Mouse (Mus musculus): ENCODE data around the gene Cpeb3. TPM values are rescaled to one million over a fixed set of nuclear protein-coding genes. Genes with fewer than 3 reads are reported as not detected.
"Not testable (repeated sequence)": the region's sequence is repeated elsewhere in the genome, so short reads cannot be mapped to it uniquely, and the experiment has no call there.

Gene Cpeb3
- polyA plus RNA-seq, 1 experiment from 2014 or later, result 12.8 TPM

DNA sequence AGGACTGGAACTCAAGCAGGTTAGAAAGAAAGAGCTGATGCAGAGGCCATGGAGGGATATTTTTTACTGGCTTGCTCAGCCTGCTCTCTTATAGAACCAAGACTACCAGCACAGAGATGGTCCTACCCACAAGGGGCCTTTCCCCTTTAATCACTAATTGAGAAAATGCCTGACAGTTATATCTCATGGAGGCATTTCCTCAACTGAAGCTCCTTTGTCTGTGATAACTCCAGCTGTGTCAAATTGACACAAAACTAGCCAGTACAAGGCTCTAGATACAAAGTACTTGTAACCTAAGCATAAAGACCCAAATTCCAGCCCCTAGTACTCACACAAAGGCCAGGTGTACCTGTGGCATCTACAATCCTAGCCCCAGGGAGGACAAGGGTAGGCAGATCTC is 3.2 kb downstream of the Cpeb3 start:
- not testable (repeated sequence) for H3K4me2 ChIP-seq; H3K9me3 ChIP-seq; ATAC-seq (ENCODE audit: low FRiP score, low read depth); H3K9ac ChIP-seq; H3K36me3 ChIP-seq; H3K4me3 ChIP-seq; H3K27me3 ChIP-seq; H3K27ac ChIP-seq (replicated peaks)
- peaks cover 20% of the 10 kb centered on the region for H3K4me1 ChIP-seq (replicated peaks)

DNA sequence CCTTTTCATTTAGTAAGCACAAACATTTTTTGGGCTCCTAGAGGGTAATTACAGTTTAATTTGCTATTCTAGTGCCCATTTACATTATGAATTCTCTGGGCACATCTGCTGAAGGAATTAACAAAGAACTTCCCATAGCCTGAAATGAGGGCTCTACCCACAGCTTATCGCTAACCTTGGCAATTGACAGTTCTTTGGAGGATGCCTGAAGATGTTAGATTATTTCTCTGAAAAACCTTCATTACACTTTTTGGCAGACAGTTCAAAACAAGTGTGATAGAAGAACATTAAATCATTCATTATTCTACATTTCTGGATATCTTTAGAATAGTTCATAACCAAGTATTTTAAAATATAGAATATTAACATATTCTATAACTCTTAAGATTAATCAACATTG is 5.0 kb downstream of the Cpeb3 start:
- no peak for ATAC-seq (ENCODE audit: low FRiP score, low read depth)
- H3K9ac ChIP-seq, result no peak overlapping the region
- H3K27me3 ChIP-seq, result no peaks in the 10 kb centered on the region
- H3K4me1 ChIP-seq (replicated peaks), result peaks cover 5% of the 10 kb centered on the region
- no peak overlapping the region for H3K4me2 ChIP-seq
- H3K36me3 ChIP-seq, result no peaks in the 10 kb centered on the region
- no peak overlapping the region for H3K27ac ChIP-seq (replicated peaks)
- H3K9me3 ChIP-seq, result no peaks in the 10 kb centered on the region
- 86% methylated on average over 1 of the region's 1 CpGs for WGBS
- no peak overlapping the region for H3K4me3 ChIP-seq

DNA sequence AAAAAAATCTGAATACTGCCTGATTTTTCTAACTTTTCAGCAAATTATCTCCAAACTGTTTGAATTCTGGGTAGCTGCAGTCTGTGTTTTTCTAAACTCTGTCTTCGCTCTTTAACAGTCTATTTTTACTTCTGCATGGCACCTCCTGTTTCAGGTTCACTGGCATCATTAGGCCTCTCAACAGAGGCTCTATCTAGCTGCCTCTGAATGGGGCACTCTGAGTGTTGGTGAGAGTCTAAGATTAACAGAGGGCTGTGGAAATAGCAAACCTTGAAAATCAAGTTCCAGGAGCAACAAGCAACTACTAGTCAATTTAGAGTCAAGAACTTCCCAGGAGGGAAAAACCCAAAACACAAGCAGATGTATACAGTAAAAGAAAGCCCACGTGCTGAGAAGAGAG is 8.5 kb downstream of the Cpeb3 start:
- no peak overlapping the region for H3K9ac ChIP-seq
- 78% methylated on average over 2 of the region's 2 CpGs for WGBS
- H3K27me3 ChIP-seq, result no peaks in the 10 kb centered on the region
- no peak for ATAC-seq (ENCODE audit: low FRiP score, low read depth)
- H3K4me2 ChIP-seq, result no peak overlapping the region
- no peaks in the 10 kb centered on the region for H3K36me3 ChIP-seq
- H3K4me3 ChIP-seq, result no peak overlapping the region
- H3K9me3 ChIP-seq, result no peaks in the 10 kb centered on the region
- no peaks in the 10 kb centered on the region for H3K4me1 ChIP-seq (replicated peaks)
- H3K27ac ChIP-seq (replicated peaks), result no peak overlapping the region

DNA sequence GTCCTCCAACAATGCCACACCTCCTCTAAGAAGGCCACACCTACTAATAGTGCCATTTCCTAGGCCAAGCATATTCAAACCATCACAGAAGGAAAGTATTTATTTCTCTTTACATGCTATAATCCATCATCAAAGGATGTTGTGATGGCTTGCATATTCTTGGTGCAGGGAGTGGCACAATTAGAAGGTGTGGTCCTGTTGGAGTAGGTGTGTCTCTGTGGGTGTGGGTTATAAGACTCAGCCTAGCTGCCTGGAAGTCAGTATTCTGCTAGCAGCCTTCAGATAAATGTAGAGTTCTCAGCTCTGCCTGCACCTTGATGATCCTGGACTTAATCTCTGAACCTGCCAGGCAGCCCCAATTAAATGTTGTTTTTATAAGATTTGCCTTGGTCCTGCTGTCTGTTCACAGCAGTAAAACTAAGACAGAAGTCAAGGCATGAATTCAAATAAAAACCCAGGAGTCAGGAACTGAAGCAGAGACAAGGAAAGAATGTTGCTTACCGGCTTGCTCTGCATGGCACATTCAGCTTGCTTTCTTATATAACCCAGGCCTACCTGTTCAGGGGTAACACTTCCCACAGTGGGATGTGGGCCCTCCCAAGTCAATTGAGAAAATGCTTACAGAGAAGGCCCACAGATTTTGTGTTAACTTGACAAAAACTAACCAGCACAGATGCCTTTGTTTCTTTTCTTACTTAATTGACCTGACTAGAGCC is 10.1 kb downstream of the Cpeb3 start:
- no peaks in the 10 kb centered on the region for H3K36me3 ChIP-seq
- H3K4me2 ChIP-seq, result no peak overlapping the region
- H3K27me3 ChIP-seq, result no peaks in the 10 kb centered on the region
- no peaks in the 10 kb centered on the region for H3K9me3 ChIP-seq
- H3K4me3 ChIP-seq, result no peak overlapping the region
- H3K4me1 ChIP-seq (replicated peaks), result no peaks in the 10 kb centered on the region
- H3K27ac ChIP-seq (replicated peaks), result no peak overlapping the region
- 85% methylated on average over 1 of the region's 1 CpGs for WGBS
- no peak overlapping the region for H3K9ac ChIP-seq
- no peak for ATAC-seq (ENCODE audit: low FRiP score, low read depth)

DNA sequence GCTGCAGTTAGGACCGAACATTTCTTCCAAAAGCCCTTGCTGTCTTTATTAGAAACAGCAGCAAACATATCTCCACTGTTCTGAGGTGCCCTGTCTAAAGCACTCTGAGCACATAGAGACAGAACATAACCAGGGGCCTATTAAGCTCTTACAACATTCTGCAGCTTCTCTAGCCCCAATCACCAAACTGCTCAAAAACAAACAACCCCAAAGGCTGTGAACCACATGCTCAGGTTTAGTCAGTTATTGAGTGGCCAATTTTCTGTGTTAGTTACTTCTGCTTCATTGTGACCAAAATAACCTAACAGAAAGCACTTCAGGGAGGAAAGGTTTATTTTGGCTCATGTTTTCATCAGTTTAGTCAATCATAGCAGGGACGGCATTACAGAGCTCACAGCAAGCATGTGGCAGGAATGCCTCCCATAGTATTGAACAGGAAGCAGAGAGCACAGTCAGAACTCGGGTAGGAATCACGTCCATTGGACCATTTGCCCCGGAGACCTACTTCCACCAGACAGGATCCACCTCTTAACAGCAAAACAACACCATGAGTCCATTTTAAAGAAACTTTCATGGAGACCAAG is 15.8 kb downstream of the Cpeb3 start:
- 81% methylated on average over 5 of the region's 5 CpGs for WGBS
- no peak for ATAC-seq (ENCODE audit: low FRiP score, low read depth)
- H3K36me3 ChIP-seq, result no peaks in the 10 kb centered on the region
- no peak overlapping the region for H3K9ac ChIP-seq
- no peaks in the 10 kb centered on the region for H3K9me3 ChIP-seq
- no peak overlapping the region for H3K27ac ChIP-seq (replicated peaks)
- no peaks in the 10 kb centered on the region for H3K4me1 ChIP-seq (replicated peaks)
- no peaks in the 10 kb centered on the region for H3K27me3 ChIP-seq
- H3K4me2 ChIP-seq, result no peak overlapping the region
- H3K4me3 ChIP-seq, result no peak overlapping the region

DNA sequence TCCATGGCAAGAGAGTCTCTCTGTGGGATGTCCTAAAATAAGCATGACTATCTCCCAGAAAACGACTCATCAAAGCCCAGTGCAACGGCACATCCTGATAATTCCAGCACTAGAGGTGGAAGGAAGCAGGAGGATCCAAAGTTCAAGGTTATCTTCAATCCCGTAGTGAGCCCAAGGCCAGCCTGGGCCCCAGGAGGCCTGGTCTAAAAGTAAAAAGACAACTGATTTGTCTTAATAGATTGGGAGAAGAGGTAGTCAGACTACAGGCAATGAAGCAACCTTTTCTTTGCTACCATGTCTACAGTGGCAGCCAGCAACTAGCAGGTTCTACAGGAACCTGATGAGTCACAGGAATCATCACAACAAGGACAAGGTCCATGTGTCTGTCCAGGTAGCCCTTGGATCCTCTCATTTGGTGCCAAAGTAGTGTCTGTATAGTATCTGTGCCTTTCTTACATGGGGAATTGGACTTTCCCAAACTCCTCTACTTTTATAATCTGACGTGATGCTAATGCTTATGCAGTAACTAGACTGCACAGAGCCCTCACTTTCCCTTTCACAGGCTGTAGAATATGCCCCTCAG is 19.9 kb downstream of the Cpeb3 start:
- Histone ChIP-seq H3K4me2 (no peak overlapping the region), H3K4me3 (no peak overlapping the region), H3K9ac (no peak overlapping the region), H3K27ac (replicated peaks) (no peak overlapping the region), H3K9me3 (no peaks in the 10 kb centered on the region), H3K4me1 (replicated peaks) (no peaks in the 10 kb centered on the region), H3K27me3 (no peaks in the 10 kb centered on the region), H3K36me3 (no peaks in the 10 kb centered on the region)
- no peak for ATAC-seq (ENCODE audit: low FRiP score, low read depth)
- 85% methylated on average over 4 of the region's 4 CpGs for WGBS

DNA sequence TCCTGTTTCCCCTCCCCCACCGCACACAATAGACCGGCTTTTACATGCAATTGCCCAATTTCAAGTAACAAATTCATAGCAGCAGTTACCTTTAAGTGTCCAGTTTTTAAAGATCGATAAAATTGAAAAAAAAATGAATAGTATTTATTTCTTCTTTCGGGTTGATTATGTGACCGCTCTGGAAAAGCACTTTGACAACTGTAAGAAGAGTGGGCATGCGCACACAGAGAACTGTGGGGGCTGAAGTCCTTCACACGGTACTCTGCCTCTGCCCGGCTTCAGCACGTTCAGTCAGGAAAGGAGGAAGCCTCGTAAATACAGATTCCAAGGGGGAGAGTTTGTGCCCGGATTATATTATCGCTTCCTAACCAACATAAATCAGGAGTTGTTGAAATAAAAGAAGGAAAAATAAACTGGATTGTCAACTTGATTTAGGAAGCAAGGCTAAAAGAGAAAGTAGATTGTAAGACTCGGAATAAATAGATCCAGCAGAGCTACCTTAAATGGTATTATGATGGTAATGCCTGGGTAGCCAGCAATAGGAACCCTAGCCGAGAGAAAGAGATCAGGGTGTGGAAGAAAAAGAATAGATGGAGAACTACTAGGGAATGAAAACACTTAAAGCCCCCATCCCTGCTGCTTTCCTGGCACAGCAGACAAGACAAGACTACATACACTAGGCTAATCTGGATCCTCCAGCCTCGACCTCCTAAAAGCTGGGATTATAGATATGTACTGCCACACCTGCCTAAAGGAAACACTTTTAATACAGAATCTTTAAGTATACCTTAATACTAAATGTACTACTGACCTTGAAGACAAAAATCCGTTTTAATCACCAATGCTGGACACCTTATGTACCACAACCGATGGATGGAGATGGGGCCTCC is 30.3 kb downstream of the Cpeb3 start:
- Histone ChIP-seq H3K4me3 (peak overlapping the region; percentile 51), H3K4me2 (peak overlapping the region; percentile 52), H3K27me3 (no peaks in the 10 kb centered on the region), H3K9ac (peak overlapping the region; percentile 39), H3K27ac (replicated peaks) (peak overlapping the region; percentile 72), H3K9me3 (no peaks in the 10 kb centered on the region), H3K4me1 (replicated peaks) (peaks cover 35% of the 10 kb centered on the region), H3K36me3 (no peaks in the 10 kb centered on the region)
- peak; percentile 82 for ATAC-seq (ENCODE audit: low FRiP score, low read depth)
- 12% methylated on average over 17 of the region's 17 CpGs for WGBS

DNA sequence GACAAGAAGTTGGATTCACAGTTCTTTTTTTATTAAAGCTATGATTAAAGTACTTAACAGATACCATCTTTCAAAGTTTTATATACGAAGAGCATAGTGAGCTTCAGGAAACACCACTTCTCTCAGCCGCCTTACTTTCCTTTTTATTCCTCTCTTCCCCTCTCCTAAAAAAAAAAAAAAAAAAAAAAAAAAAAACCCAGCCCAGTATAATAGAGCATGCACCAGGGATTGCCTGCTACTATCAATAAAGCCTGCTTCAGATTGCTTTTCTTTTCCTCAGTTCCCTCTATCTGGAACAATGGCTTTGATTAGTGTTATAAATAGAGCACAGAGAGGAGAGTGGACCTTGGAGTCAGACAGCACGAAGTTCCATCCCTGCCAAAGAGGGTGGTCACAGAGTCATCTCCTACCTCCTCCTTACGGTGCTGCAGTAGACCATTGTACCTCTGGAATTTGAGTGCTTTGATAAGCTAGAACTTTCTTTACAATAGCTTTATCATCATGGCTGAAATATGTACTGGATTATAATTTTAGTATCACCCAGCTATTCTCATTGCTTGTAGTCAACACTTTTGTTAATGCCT is 31.4 kb downstream of the Cpeb3 start:
- Histone ChIP-seq H3K4me1 (replicated peaks) (peaks cover 46% of the 10 kb centered on the region), H3K36me3 (no peaks in the 10 kb centered on the region), H3K27ac (replicated peaks) (peak overlapping the region; percentile 39; the same call in 1 of the 2 replicates), H3K4me3 (peak overlapping the region; percentile 43), H3K4me2 (peak overlapping the region; percentile 90), H3K9ac (peak overlapping the region; percentile 32; the same call in 1 of the 2 replicates), H3K27me3 (no peaks in the 10 kb centered on the region), H3K9me3 (no peaks in the 10 kb centered on the region)
- WGBS, result 29% methylated on average over 4 of the region's 4 CpGs
- ATAC-seq (ENCODE audit: low FRiP score, low read depth), result no peak

DNA sequence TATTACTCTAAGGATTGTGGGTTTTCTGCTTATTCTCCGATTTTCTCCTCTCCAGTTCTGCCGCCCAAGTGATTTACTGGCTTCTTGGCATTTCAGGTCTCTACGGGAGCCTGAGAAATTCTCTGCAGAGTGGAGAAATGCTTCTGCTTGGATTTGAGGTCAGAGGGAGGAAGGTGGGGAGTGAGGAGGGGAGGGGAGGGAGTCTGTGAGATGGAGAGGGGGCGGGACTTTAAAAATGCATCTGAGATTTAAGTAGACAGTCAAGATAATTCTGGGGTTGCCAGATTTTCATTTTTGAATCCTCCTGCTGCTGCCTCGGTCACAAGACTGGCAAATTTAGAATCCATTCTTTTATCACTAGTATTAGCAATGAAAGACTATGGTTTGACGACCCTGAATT is 32.5 kb downstream of the Cpeb3 start:
- H3K9me3 ChIP-seq, result no peaks in the 10 kb centered on the region
- H3K27ac ChIP-seq (replicated peaks), result peak overlapping the region; percentile 91
- 7% methylated on average over 6 of the region's 6 CpGs for whole genome bisulfite sequencing
- H3K4me1 ChIP-seq (replicated peaks), result peaks cover 54% of the 10 kb centered on the region
- peak overlapping the region; percentile 90 for H3K4me2 ChIP-seq
- peak overlapping the region; percentile 79 for H3K9ac ChIP-seq
- peak overlapping the region; percentile 69 for H3K4me3 ChIP-seq
- H3K36me3 ChIP-seq, result no peaks in the 10 kb centered on the region
- ATAC-seq (ENCODE audit: low FRiP score, low read depth), result no peak
- H3K27me3 ChIP-seq, result no peaks in the 10 kb centered on the region

DNA sequence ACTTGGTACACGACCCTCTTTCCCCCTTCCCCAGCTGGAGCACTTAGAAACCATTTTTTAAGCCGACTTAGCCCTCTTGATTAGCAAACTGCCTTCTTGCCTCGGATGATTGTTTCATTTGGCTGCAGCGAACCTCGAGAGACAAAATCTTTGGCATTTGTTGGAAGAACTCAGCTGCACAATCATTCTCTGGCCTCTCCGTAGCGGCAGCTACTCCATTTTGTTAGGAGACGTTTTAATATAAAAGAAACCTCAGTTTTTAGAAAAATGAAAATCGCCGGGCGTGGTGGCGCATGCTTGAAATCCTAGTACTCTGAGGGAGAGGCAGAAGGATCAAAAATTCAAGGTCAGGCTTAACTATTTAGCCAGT is 33.0 kb downstream of the Cpeb3 start:
- no peak for ATAC-seq (ENCODE audit: low FRiP score, low read depth)
- Histone ChIP-seq H3K36me3 (no peaks in the 10 kb centered on the region), H3K27ac (replicated peaks) (peak overlapping the region; percentile 91), H3K4me2 (peak overlapping the region; percentile 90), H3K4me3 (peak overlapping the region; percentile 69), H3K9ac (peak overlapping the region; percentile 79), H3K9me3 (no peaks in the 10 kb centered on the region), H3K4me1 (replicated peaks) (peaks cover 54% of the 10 kb centered on the region), H3K27me3 (no peaks in the 10 kb centered on the region)
- under 1% methylated on average over 12 of the region's 12 CpGs for WGBS

DNA sequence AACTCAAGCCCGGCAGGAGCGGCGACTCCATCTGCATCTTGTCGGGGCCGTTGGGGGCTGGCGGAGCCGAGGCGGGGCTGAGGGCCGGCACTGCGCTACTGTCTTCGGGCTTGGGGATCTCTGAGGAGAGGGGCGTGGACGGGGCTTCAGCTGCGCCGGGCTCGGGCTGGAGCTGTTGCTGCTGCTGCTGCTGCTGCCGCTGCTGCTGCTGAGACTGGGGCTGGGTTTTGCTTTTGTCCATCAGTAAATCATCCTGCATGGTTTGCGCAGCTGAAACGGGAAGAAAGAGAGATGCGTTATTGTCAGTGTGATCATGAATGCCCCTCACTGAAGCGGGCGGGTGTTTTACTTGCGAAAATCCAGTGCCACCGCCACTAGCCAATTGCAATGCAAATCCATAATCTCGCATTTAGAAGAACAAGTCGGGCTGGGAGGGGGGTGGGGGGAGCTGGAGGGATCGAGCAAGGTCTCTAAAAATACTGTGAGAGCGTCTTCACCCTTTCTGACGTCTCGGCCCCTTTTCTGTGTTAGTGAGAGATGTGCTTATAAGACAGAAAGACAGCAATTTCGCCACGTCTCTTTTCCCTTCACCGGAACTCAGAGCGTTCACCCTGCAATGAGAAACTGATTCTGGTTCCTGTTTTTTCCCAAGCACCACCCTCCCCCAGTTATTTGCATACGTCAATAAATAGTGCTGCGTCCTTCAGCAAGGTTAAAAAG is 33.5 kb downstream of the Cpeb3 start:
- peak overlapping the region; percentile 79 for H3K9ac ChIP-seq
- peak overlapping the region; percentile 90 for H3K4me2 ChIP-seq
- no peaks in the 10 kb centered on the region for H3K27me3 ChIP-seq
- H3K4me3 ChIP-seq, result peak overlapping the region; percentile 69
- H3K4me1 ChIP-seq (replicated peaks), result peaks cover 54% of the 10 kb centered on the region
- no peaks in the 10 kb centered on the region for H3K9me3 ChIP-seq
- H3K36me3 ChIP-seq, result no peaks in the 10 kb centered on the region
- peak overlapping the region; percentile 91 for H3K27ac ChIP-seq (replicated peaks)
- WGBS, result under 1% methylated on average over 36 of the region's 36 CpGs
- peak; percentile 64 for ATAC-seq (ENCODE audit: low FRiP score, low read depth)
